Mouse (Mus musculus): Measurements from ENCODE around the gene Apol9a. TPM values are rescaled to one million over a fixed set of nuclear protein-coding genes. Genes with fewer than 3 reads are reported as not detected.
A peak's percentile ranks its signal among the peaks of the same experiment; 100 is the strongest.

Gene Apol9a
- polyA plus RNA-seq, 1 experiment: not detected

GRCm38 (mm10) chr15:77359905-77360304 lies 51.0 kb downstream of the Apol9a start:
- Histone ChIP-seq H3K4me1 (ENCODE audit: control insufficient read depth, insufficient read depth, low read length) (peaks cover 15% of the 10 kb centered on the region), H3K9me3 (replicated peaks; ENCODE audit: control insufficient read depth, insufficient read depth, low read length, poor library complexity, severe bottlenecking) (no peaks in the 10 kb centered on the region), H3K36me3 (ENCODE audit: control insufficient read depth, insufficient read depth, low read length, poor library complexity, severe bottlenecking) (no peaks in the 10 kb centered on the region), H3K27ac (ENCODE audit: insufficient read depth, low read length) (peak overlapping the region; percentile 80), H3K27me3 (ENCODE audit: control insufficient read depth, insufficient read depth, low read length, poor library complexity, severe bottlenecking) (no peaks in the 10 kb centered on the region), H3K4me3 (ENCODE audit: low read depth, low read length) (no peak overlapping the region), H3K9ac (ENCODE audit: low read depth, poor library complexity, severe bottlenecking) (peak overlapping the region; percentile 32; the same call in 1 of the 2 replicates)
- TF ChIP-seq EP300 (IDR thresholded peaks at IDR 0.05; ENCODE audit: insufficient read depth, low read depth, low read length) (no peak), CTCF (IDR thresholded peaks at IDR 0.05; ENCODE audit: low read depth, low read length) (no peak), POLR2A (IDR thresholded peaks at IDR 0.05; ENCODE audit: insufficient read depth, low read length) (no peak)

GRCm38 (mm10) chr15:77359486-77359885 lies 51.4 kb downstream of the Apol9a start:
- Histone ChIP-seq H3K27ac (ENCODE audit: insufficient read depth, low read length) (peak overlapping the region; percentile 80), H3K4me3 (ENCODE audit: low read depth, low read length) (peak overlapping the region; percentile 3; the same call in 1 of the 2 replicates), H3K27me3 (ENCODE audit: control insufficient read depth, insufficient read depth, low read length, poor library complexity, severe bottlenecking) (no peaks in the 10 kb centered on the region), H3K9me3 (replicated peaks; ENCODE audit: control insufficient read depth, insufficient read depth, low read length, poor library complexity, severe bottlenecking) (no peaks in the 10 kb centered on the region), H3K9ac (ENCODE audit: low read depth, poor library complexity, severe bottlenecking) (peak overlapping the region; percentile 32; the same call in 1 of the 2 replicates), H3K36me3 (ENCODE audit: control insufficient read depth, insufficient read depth, low read length, poor library complexity, severe bottlenecking) (no peaks in the 10 kb centered on the region), H3K4me1 (ENCODE audit: control insufficient read depth, insufficient read depth, low read length) (peaks cover 18% of the 10 kb centered on the region)
- no peak for TF ChIP-seq POLR2A (IDR thresholded peaks at IDR 0.05; ENCODE audit: insufficient read depth, low read length)
- TF ChIP-seq EP300 (IDR thresholded peaks at IDR 0.05; ENCODE audit: insufficient read depth, low read depth, low read length): no peak
- no peak for TF ChIP-seq CTCF (IDR thresholded peaks at IDR 0.05; ENCODE audit: low read depth, low read length)

GRCm38 (mm10) chr15:77359084-77359483 lies 51.9 kb downstream of the Apol9a start:
- H3K27me3 ChIP-seq (ENCODE audit: control insufficient read depth, insufficient read depth, low read length, poor library complexity, severe bottlenecking): no peaks in the 10 kb centered on the region
- TF ChIP-seq EP300 (IDR thresholded peaks at IDR 0.05; ENCODE audit: insufficient read depth, low read depth, low read length) (no peak), CTCF (IDR thresholded peaks at IDR 0.05; ENCODE audit: low read depth, low read length) (no peak)
- H3K36me3 ChIP-seq (ENCODE audit: control insufficient read depth, insufficient read depth, low read length, poor library complexity, severe bottlenecking): no peaks in the 10 kb centered on the region
- H3K9me3 ChIP-seq (replicated peaks; ENCODE audit: control insufficient read depth, insufficient read depth, low read length, poor library complexity, severe bottlenecking): no peaks in the 10 kb centered on the region
- H3K4me3 ChIP-seq (ENCODE audit: low read depth, low read length): peak overlapping the region; percentile 53
- H3K4me1 ChIP-seq (ENCODE audit: control insufficient read depth, insufficient read depth, low read length): peaks cover 19% of the 10 kb centered on the region
- H3K27ac ChIP-seq (ENCODE audit: insufficient read depth, low read length): peak overlapping the region; percentile 80
- H3K9ac ChIP-seq (ENCODE audit: low read depth, poor library complexity, severe bottlenecking): no peak overlapping the region

- Histone ChIP-seq H3K4me1 (ENCODE audit: control insufficient read depth, insufficient read depth, low read length) (peaks cover 16% of the 10 kb centered on the region), H3K4me3 (ENCODE audit: low read depth, low read length) (peak overlapping the region; percentile 59)
Observed at GRCm38 (mm10) chr15:77358320-77359040, 52.5 kb downstream of the Apol9a start.

GRCm38 (mm10) chr15:77356248-77356810 lies 54.6 kb downstream of the Apol9a start:
- Histone ChIP-seq H3K36me3 (ENCODE audit: control insufficient read depth, insufficient read depth, low read length, poor library complexity, severe bottlenecking) (no peaks in the 10 kb centered on the region), H3K9ac (ENCODE audit: low read depth, poor library complexity, severe bottlenecking) (peak overlapping the region; percentile 47), H3K27ac (ENCODE audit: insufficient read depth, low read length) (peak overlapping the region; percentile 98), H3K4me3 (ENCODE audit: low read depth, low read length) (peak overlapping the region; percentile 60), H3K9me3 (replicated peaks; ENCODE audit: control insufficient read depth, insufficient read depth, low read length, poor library complexity, severe bottlenecking) (no peaks in the 10 kb centered on the region), H3K27me3 (ENCODE audit: control insufficient read depth, insufficient read depth, low read length, poor library complexity, severe bottlenecking) (no peaks in the 10 kb centered on the region), H3K4me1 (ENCODE audit: control insufficient read depth, insufficient read depth, low read length) (peaks cover 13% of the 10 kb centered on the region)
- TF ChIP-seq EP300 (IDR thresholded peaks at IDR 0.05; ENCODE audit: insufficient read depth, low read depth, low read length): peak; percentile 78
- no peak for TF ChIP-seq POLR2A (IDR thresholded peaks at IDR 0.05; ENCODE audit: insufficient read depth, low read length)
- no peak for TF ChIP-seq CTCF (IDR thresholded peaks at IDR 0.05; ENCODE audit: low read depth, low read length)

More at GRCm38 (mm10) chr15:77358320-77359040, 52.5 kb downstream of the Apol9a start:
- Histone ChIP-seq H3K27ac (ENCODE audit: insufficient read depth, low read length) (peak overlapping the region; percentile 88), H3K27me3 (ENCODE audit: control insufficient read depth, insufficient read depth, low read length, poor library complexity, severe bottlenecking) (no peaks in the 10 kb centered on the region), H3K9ac (ENCODE audit: low read depth, poor library complexity, severe bottlenecking) (peak overlapping the region; percentile 27), H3K36me3 (ENCODE audit: control insufficient read depth, insufficient read depth, low read length, poor library complexity, severe bottlenecking) (no peaks in the 10 kb centered on the region), H3K9me3 (replicated peaks; ENCODE audit: control insufficient read depth, insufficient read depth, low read length, poor library complexity, severe bottlenecking) (no peaks in the 10 kb centered on the region)
- TF ChIP-seq POLR2A (IDR thresholded peaks at IDR 0.05; ENCODE audit: insufficient read depth, low read length): no peak
- TF ChIP-seq CTCF (IDR thresholded peaks at IDR 0.05; ENCODE audit: low read depth, low read length): peak; percentile 99
- peak; percentile 89 for TF ChIP-seq EP300 (IDR thresholded peaks at IDR 0.05; ENCODE audit: insufficient read depth, low read depth, low read length)
